Mouse (Mus musculus): ENCODE results near the gene Ak7.
A peak's percentile ranks its signal among the peaks of the same experiment; 100 is the strongest.

The Ak7 gene

DNA sequence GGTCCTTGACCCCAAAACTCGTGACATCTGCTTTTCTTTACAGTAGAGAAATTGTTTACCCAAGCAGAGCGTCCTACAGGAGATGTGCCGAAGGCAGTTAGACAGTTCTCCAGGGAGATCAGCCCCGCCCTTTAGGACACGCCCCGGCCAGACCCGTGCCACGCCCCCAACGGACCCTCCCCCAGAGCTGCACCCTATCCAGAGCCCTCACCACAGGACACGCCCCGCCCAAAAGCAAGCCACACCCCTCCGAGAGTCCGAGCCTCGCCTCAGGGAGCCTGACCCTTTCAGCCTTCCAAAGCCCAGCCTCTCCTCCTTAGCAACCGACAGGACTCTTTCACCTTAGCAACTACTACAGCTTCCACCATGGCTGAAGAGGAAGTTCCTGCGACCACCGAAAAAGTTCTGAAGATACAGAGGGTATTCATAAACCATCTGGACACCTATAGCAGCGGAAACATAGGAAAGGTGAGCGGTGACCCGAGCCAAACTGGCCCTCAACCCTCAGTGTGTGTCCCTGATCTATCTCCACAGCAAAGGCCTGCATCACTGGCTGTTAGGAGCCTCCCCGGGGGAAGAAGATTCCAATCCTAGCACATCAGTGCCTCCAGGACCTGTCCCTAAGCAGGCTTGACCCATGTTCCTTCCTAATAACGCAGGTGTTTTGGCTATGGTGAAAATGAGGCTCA, at the start of gene Ak7:
Ak7 (plus strand) TSS at position 178 of the 689 bp plus-strand sequence.
- no peak for ATAC-seq (ENCODE audit: insufficient number of reproducible peaks, low FRiP score, low TSS enrichment)

- ATAC-seq (ENCODE audit: insufficient number of reproducible peaks, low FRiP score, low TSS enrichment) = no peak
These were observed 29.5 kb upstream of the Ak7 start for GRCm38 (mm10) chr12:105676274-105676673.

- ATAC-seq (ENCODE audit: insufficient number of reproducible peaks, low FRiP score, low TSS enrichment) = no peak
These were observed 27.6 kb upstream of the Ak7 start for GRCm38 (mm10) chr12:105678211-105678610.

DNA sequence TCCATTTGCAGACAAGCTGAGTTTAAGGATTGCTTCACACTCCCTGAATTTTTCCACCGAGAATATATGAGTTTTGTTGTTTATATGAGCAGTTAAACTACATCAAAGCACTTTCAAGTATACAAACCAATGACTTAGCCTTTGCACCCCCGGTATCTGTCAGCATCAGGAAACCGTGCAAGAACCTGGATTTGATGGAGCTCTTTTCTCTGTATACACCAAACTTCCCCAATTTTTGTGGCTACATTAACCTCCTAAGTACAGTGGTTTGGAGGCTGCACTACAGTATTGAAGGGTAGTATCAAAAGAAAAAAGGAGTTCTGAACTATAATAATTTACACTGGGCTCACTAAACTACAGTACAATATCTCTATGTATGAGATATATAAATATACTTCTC, 27.0 kb upstream of the Ak7 start:
- ATAC-seq (ENCODE audit: insufficient number of reproducible peaks, low FRiP score, low TSS enrichment) = no peak

GRCm38 (mm10) chr12:105683933-105684901, 21.6 kb upstream of the Ak7 start, which contains the start of gene Gskip:
Gskip (plus strand) TSS chr12:105684829.
- peak; percentile 36 for ATAC-seq (ENCODE audit: insufficient number of reproducible peaks, low FRiP score, low TSS enrichment)

DNA sequence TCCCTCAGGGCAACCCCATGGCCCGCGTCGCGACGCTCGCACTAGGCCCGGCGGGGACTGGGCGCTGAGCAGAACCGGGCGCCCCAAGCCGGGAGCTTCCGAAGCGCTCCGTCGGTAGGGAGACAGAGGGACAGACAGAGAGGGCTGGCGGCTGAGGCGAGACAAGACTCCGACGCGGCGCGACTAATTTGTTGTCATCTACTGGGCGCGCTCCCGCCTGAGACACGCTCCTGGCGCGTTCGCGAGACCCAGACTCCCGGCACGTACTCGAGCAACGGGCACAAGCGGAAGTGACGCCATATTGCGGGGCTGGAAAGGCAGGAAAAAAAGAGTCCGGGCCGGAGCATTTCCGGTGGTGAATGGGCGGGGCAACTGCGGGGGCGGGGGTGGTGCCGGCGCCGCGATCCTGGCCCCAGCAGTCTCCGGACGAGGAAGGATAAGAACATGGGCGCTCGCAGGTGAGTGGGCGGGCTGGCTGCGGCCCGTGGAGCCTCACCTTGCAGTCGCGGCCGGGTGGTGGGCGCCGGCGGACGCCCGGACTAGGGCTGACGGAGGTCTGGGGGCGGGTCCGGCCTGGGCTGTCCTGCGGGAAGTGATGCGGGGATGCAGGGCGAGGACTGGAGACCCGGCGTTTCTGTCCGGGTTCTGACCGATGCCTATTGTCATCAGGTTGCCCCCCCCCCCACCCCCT, 20.6 kb upstream of the Ak7 start, which contains the start of gene Atg2b:
Atg2b (minus strand) TSS at position 211 of the 691 bp plus-strand sequence.
- peak; percentile 86 for ATAC-seq (ENCODE audit: insufficient number of reproducible peaks, low FRiP score, low TSS enrichment)

DNA sequence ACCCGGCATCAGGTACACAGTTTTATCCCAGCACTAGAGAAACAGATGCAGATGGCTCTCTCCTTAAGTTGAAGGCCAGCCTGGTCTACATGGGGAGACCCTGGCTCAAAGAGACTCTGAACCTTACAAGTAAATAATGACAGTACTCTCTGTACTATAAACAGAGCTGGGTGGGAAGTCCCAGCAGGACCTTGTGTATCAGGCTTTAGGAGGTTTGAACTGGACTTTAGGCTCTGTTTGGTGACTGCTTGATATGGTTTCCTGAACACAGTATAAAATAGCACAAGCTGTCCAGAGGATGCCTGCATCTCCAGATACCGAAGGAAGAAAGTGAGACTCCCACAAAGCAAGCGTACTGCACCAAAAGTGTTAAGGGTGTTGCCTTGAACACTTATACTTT, 19.0 kb upstream of the Ak7 start:
- no peak for ATAC-seq (ENCODE audit: insufficient number of reproducible peaks, low FRiP score, low TSS enrichment)

- ATAC-seq (ENCODE audit: insufficient number of reproducible peaks, low FRiP score, low TSS enrichment) = no peak
These were observed 18.4 kb upstream of the Ak7 start for GRCm38 (mm10) chr12:105687416-105687815.

- ATAC-seq (ENCODE audit: insufficient number of reproducible peaks, low FRiP score, low TSS enrichment) = no peak
These were observed 17.2 kb upstream of the Ak7 start for GRCm38 (mm10) chr12:105688546-105688945.

- no peak for ATAC-seq (ENCODE audit: insufficient number of reproducible peaks, low FRiP score, low TSS enrichment)
These were observed 16.3 kb upstream of the Ak7 start for GRCm38 (mm10) chr12:105689435-105689834.

- no peak for ATAC-seq (ENCODE audit: insufficient number of reproducible peaks, low FRiP score, low TSS enrichment)
These were observed 11.8 kb upstream of the Ak7 start for GRCm38 (mm10) chr12:105694021-105694420.

DNA sequence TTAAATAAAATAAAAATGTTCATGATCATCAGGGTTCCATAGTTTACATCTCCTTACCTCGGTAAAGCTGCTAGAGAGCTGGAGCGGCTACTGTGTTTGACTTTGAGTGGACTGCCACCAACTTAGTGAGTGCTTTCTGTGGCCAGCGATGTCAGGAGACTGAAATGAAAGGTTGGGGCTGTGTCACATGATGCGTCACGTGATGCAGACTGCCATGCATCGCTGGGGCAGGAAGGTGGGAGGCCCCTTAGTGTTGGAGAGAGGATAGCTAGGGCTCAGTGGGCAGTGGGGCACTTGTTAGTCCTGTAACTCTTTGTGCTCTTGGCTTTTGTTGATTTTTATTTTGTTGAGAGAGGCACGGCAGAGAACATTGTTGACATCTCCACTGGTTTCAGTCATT, 9.9 kb upstream of the Ak7 start:
- no peak for ATAC-seq (ENCODE audit: insufficient number of reproducible peaks, low FRiP score, low TSS enrichment)

GRCm38 (mm10) chr12:105697104-105697780, 8.5 kb upstream of the Ak7 start:
- ATAC-seq (ENCODE audit: insufficient number of reproducible peaks, low FRiP score, low TSS enrichment) = no peak

DNA sequence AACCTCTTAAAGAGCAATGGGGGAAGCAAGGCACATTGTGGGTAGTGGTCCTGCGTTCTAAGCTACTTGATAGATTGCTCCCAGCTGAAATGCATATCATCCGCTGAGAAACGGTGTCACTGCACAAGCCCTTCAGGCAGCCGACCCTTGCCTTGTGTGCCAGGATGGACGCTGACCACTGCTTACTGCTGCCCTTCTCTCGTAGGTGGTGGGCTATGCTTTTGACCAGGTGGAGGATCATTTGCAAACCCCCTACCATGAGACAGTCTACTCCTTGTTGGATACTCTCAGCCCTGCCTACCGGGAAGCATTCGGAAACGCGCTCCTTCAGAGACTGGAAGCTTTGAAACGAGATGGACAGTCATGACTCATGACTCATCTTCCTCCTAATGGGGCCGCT, 5.3 kb upstream of the Ak7 start:
- no peak for ATAC-seq (ENCODE audit: insufficient number of reproducible peaks, low FRiP score, low TSS enrichment)

- no peak for ATAC-seq (ENCODE audit: insufficient number of reproducible peaks, low FRiP score, low TSS enrichment)
These were observed 12.8 kb downstream of the Ak7 start for GRCm38 (mm10) chr12:105718616-105719015.

GRCm38 (mm10) chr12:105720196-105720595, 14.4 kb downstream of the Ak7 start:
- no peak for ATAC-seq (ENCODE audit: insufficient number of reproducible peaks, low FRiP score, low TSS enrichment)

GRCm38 (mm10) chr12:105721452-105722132, 15.8 kb downstream of the Ak7 start:
- no peak for ATAC-seq (ENCODE audit: insufficient number of reproducible peaks, low FRiP score, low TSS enrichment)

DNA sequence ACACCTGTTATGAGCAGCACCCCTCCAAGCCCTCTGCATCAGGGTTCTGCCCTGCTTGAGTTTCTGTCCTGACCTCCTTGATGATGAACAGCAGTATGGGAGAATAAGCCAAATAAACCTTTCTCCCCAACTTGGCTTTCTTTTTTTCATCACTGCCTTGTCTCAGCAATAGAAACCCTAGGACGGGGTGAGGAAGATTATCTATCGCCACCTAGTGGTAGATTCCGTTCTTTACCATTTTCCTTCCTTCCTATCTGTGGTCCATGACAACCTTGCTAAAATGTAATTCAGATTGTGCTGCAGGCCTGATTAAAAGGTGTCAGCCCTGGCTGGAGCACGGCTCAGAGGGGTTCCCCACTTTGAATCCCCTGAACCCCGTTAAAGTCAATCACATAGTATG, 16.9 kb downstream of the Ak7 start:
- ATAC-seq (ENCODE audit: insufficient number of reproducible peaks, low FRiP score, low TSS enrichment) = peak; percentile 53; the same call in 1 of the 2 replicates

DNA sequence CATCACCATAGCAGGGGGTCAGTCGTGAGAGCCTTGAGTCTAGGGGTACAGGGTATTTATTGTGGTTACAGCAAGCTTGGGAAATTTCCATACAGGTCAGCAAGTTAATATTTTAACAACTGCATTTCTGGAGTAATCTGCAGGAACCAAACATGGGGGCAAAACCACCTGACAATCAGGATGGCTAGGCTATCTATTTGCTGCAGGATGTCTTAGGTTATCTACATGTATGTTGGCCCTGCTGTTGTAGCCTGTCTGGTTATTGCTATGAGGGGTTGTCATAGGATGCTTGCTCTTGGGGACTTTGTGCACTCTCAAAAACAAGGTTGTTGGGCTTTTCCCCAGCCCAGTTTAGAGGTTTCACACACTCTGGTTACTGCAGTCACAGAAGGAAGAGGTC, 18.8 kb downstream of the Ak7 start:
- no peak for ATAC-seq (ENCODE audit: insufficient number of reproducible peaks, low FRiP score, low TSS enrichment)

DNA sequence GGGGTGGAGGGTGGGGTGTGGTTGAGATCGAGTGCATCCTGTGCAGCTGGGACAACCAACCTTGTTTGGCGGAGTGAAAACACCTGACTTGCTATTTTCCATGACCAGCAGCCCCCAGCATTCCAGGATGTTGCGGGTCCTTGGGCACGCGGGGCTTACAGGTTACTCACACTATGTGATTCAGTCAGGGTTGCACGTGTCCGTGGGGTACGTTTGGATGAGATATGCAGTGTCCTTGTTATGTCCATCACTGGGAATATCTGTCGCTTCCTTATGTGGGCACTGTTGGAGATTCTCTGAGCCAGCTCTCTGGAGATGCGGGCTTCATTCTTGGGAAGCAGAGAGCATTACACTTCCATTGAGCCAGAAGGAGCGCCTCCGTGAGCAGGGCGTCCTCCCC, 20.0 kb downstream of the Ak7 start:
- ATAC-seq (ENCODE audit: insufficient number of reproducible peaks, low FRiP score, low TSS enrichment) = no peak
